Mouse (Mus musculus) neural tube, embryonic 13.5 days (tissue): Measurements from ENCODE around the gene Tm4sf1. TPM values are rescaled to one million over a fixed set of nuclear protein-coding genes. Genes with fewer than 3 reads are reported as not detected.

Source experiments
- ATAC-seq: fragments of 200-750 bp; cut with Nextera tagmentation; 2 replicates; pipeline ENCODE4 v1.8.0; 2017; ENCODE audit warnings: low read depth, mild to moderate bottlenecking, moderate TSS enrichment, moderate library complexity
- H3K27ac ChIP-seq: fragments of 300-500 bp; sonication (generic); replicated peaks from 2 replicates; pipeline ENCODE4 v1.5.1; 2015; ENCODE audit warnings: moderate library complexity, mild to moderate bottlenecking, inconsistent platforms
- H3K27me3 ChIP-seq: fragments of 300-500 bp; sonication (generic); 2 replicates; pipeline ENCODE4 v1.6.1; 2015; ENCODE audit warnings: mild to moderate bottlenecking, inconsistent platforms
- H3K36me3 ChIP-seq: fragments of 300-500 bp; sonication (generic); 2 replicates; pipeline ENCODE4 v1.6.1; 2015; ENCODE audit warnings: mild to moderate bottlenecking, inconsistent platforms
- H3K4me1 ChIP-seq: fragments of 300-500 bp; sonication (generic); replicated peaks from 2 replicates; pipeline ENCODE4 v1.6.1; 2015; ENCODE audit warnings: inconsistent platforms
- H3K4me2 ChIP-seq: fragments of 300-500 bp; sonication (generic); 2 replicates; pipeline ENCODE4 v1.6.1; 2015; ENCODE audit warnings: inconsistent platforms, mild to moderate bottlenecking, moderate library complexity
- H3K4me3 ChIP-seq: fragments of 300-500 bp; sonication (generic); 2 replicates; pipeline ENCODE4 v1.5.1; 2015; ENCODE audit warnings: mild to moderate bottlenecking, inconsistent platforms
- H3K9ac ChIP-seq: fragments of 300-500 bp; sonication (generic); 2 replicates; pipeline ENCODE4 v1.6.1; 2015; ENCODE audit warnings: moderate library complexity, mild to moderate bottlenecking, inconsistent platforms
- H3K9me3 ChIP-seq: fragments of 300-500 bp; sonication (generic); 2 replicates; pipeline ENCODE4 v1.6.1; 2016; ENCODE audit warnings: inconsistent platforms
- WGBS: fragments of 180-500 bp; shearing (Covaris S2); methylation state at CpG from one replicate; pipeline ENCODE4 v1.1.7; 2015; 5-methylcytosine and 5-hydroxymethylcytosine counted together
- polyA plus RNA-seq: library from polyadenylated mRNA; unstranded; fragments of >200 nt; fragmentation: Nextera tagmentation; extraction: Ambion mirVana; gene quantifications from 2 replicates; pipeline ENCODE4 v1.2.1, GENCODE M21; 2015

The Tm4sf1 gene
- polyA plus RNA-seq, 1 experiment from 2014 or later, result 30.3 TPM

GRCm38 (mm10) chr3:57302886-57303285, 1.1 kb upstream of the Tm4sf1 start:
- Histone ChIP-seq H3K4me3 (no peak overlapping the region), H3K4me1 (no peaks in the 10 kb centered on the region; the same call in 1 of the 2 replicates), H3K9ac (no peak overlapping the region), H3K27ac (no peak overlapping the region), H3K9me3 (no peaks in the 10 kb centered on the region), H3K4me2 (no peak overlapping the region), H3K27me3 (no peaks in the 10 kb centered on the region), H3K36me3 (no peaks in the 10 kb centered on the region)
- WGBS, result 73% methylated on average over 2 of the region's 2 CpGs
- ATAC-seq, result no peak

GRCm38 (mm10) chr3:57301366-57301765, 422 bp downstream of the Tm4sf1 start:
- no peak for ATAC-seq
- H3K36me3 ChIP-seq, result no peaks in the 10 kb centered on the region
- H3K27me3 ChIP-seq, result no peaks in the 10 kb centered on the region
- H3K9me3 ChIP-seq, result no peaks in the 10 kb centered on the region
- 88% methylated on average over 4 of the region's 4 CpGs for WGBS
- no peak overlapping the region for H3K9ac ChIP-seq
- H3K27ac ChIP-seq, result no peak overlapping the region
- no peak overlapping the region for H3K4me3 ChIP-seq
- H3K4me1 ChIP-seq, result no peaks in the 10 kb centered on the region; the same call in 1 of the 2 replicates
- H3K4me2 ChIP-seq, result no peak overlapping the region

GRCm38 (mm10) chr3:57297991-57298390, 3.8 kb downstream of the Tm4sf1 start:
- no peak overlapping the region for H3K4me3 ChIP-seq
- H3K27me3 ChIP-seq, result no peaks in the 10 kb centered on the region
- H3K4me1 ChIP-seq, result peaks cover 12% of the 10 kb centered on the region
- H3K9me3 ChIP-seq, result no peaks in the 10 kb centered on the region
- no peak for ATAC-seq
- H3K9ac ChIP-seq, result no peak overlapping the region
- H3K27ac ChIP-seq, result no peak overlapping the region
- no peak overlapping the region for H3K4me2 ChIP-seq
- WGBS, result 89% methylated on average over 2 of the region's 2 CpGs
- H3K36me3 ChIP-seq, result no peaks in the 10 kb centered on the region

GRCm38 (mm10) chr3:57296574-57296973, 5.2 kb downstream of the Tm4sf1 start:
- Histone ChIP-seq H3K36me3 (no peaks in the 10 kb centered on the region), H3K4me3 (no peak overlapping the region), H3K9ac (no peak overlapping the region), H3K9me3 (no peaks in the 10 kb centered on the region), H3K4me2 (no peak overlapping the region), H3K27me3 (no peaks in the 10 kb centered on the region), H3K27ac (no peak overlapping the region), H3K4me1 (peaks cover 12% of the 10 kb centered on the region)
- ATAC-seq, result no peak

GRCm38 (mm10) chr3:57295631-57296030, 6.2 kb downstream of the Tm4sf1 start:
- H3K27ac ChIP-seq, result peak overlapping the region; percentile 56

GRCm38 (mm10) chr3:57294742-57295525, 6.9 kb downstream of the Tm4sf1 start:
- no peak overlapping the region for H3K4me3 ChIP-seq
- H3K36me3 ChIP-seq, result no peaks in the 10 kb centered on the region
- 69% methylated on average over 21 of the region's 21 CpGs for WGBS
- H3K27ac ChIP-seq, result peak overlapping the region; percentile 56
- 0 out of 2 replicates have a peak overlapping the region, but pooled peaks have one; percentile 14 for H3K4me2 ChIP-seq
- no peak overlapping the region for H3K9ac ChIP-seq
- peaks cover 12% of the 10 kb centered on the region for H3K4me1 ChIP-seq
- H3K27me3 ChIP-seq, result no peaks in the 10 kb centered on the region
- ATAC-seq, result no peak; the same call in none of the 2 replicates
- no peaks in the 10 kb centered on the region for H3K9me3 ChIP-seq

More at GRCm38 (mm10) chr3:57295631-57296030, 6.2 kb downstream of the Tm4sf1 start:
- no peak for ATAC-seq
- H3K4me3 ChIP-seq, result no peak overlapping the region
- no peaks in the 10 kb centered on the region for H3K27me3 ChIP-seq
- no peak overlapping the region for H3K4me2 ChIP-seq
- H3K36me3 ChIP-seq, result no peaks in the 10 kb centered on the region
- H3K9me3 ChIP-seq, result no peaks in the 10 kb centered on the region
- peaks cover 12% of the 10 kb centered on the region for H3K4me1 ChIP-seq
- H3K9ac ChIP-seq, result no peak overlapping the region
- WGBS, result 75% methylated on average over 4 of the region's 4 CpGs

- Histone ChIP-seq H3K9ac (no peak overlapping the region), H3K36me3 (no peaks in the 10 kb centered on the region), H3K27me3 (no peaks in the 10 kb centered on the region), H3K9me3 (no peaks in the 10 kb centered on the region), H3K4me1 (peaks cover 12% of the 10 kb centered on the region), H3K4me2 (no peak overlapping the region), H3K4me3 (0 out of 2 replicates have a peak overlapping the region, but pooled peaks have one; percentile 1), H3K27ac (0 out of 2 replicates have a peak overlapping the region, but pooled peaks have one; percentile 56)
- ATAC-seq, result no peak
- 71% methylated on average over 4 of the region's 4 CpGs for WGBS
Measured at GRCm38 (mm10) chr3:57293925-57294324, 7.9 kb downstream of the Tm4sf1 start.

GRCm38 (mm10) chr3:57292826-57293225, 9.0 kb downstream of the Tm4sf1 start:
- WGBS, result 81% methylated on average over 11 of the region's 11 CpGs
- ATAC-seq, result no peak

GRCm38 (mm10) chr3:57288944-57289491, 12.8 kb downstream of the Tm4sf1 start:
- Histone ChIP-seq H3K9ac (no peak overlapping the region), H3K4me3 (no peak overlapping the region), H3K36me3 (no peaks in the 10 kb centered on the region), H3K4me2 (no peak overlapping the region), H3K9me3 (no peaks in the 10 kb centered on the region), H3K4me1 (peaks cover 7% of the 10 kb centered on the region), H3K27ac (peak overlapping the region; percentile 18; the same call in 1 of the 2 replicates), H3K27me3 (no peaks in the 10 kb centered on the region)
- no peak for ATAC-seq
- 87% methylated on average over 1 of the region's 1 CpGs for WGBS

More at GRCm38 (mm10) chr3:57292826-57293225, 9.0 kb downstream of the Tm4sf1 start:
- Histone ChIP-seq H3K4me1 (peaks cover 12% of the 10 kb centered on the region), H3K27ac (no peak overlapping the region), H3K9me3 (no peaks in the 10 kb centered on the region), H3K9ac (no peak overlapping the region), H3K4me2 (no peak overlapping the region), H3K36me3 (no peaks in the 10 kb centered on the region), H3K27me3 (no peaks in the 10 kb centered on the region), H3K4me3 (no peak overlapping the region)

GRCm38 (mm10) chr3:57287854-57288720, 13.7 kb downstream of the Tm4sf1 start:
- H3K9ac ChIP-seq, result no peak overlapping the region
- no peak overlapping the region for H3K27ac ChIP-seq
- 36% methylated on average over 7 of the region's 7 CpGs for WGBS
- H3K27me3 ChIP-seq, result no peaks in the 10 kb centered on the region
- ATAC-seq, result no peak
- no peaks in the 10 kb centered on the region for H3K9me3 ChIP-seq
- peaks cover 7% of the 10 kb centered on the region for H3K4me1 ChIP-seq
- H3K4me2 ChIP-seq, result no peak overlapping the region
- no peak overlapping the region for H3K4me3 ChIP-seq
- H3K36me3 ChIP-seq, result no peaks in the 10 kb centered on the region

- Histone ChIP-seq H3K36me3 (no peaks in the 10 kb centered on the region), H3K27ac (no peak overlapping the region), H3K4me1 (peaks cover 7% of the 10 kb centered on the region), H3K4me3 (no peak overlapping the region), H3K9ac (no peak overlapping the region), H3K9me3 (no peaks in the 10 kb centered on the region), H3K4me2 (no peak overlapping the region), H3K27me3 (no peaks in the 10 kb centered on the region)
- WGBS, result 60% methylated on average over 4 of the region's 4 CpGs
- ATAC-seq, result no peak
Measured at GRCm38 (mm10) chr3:57287438-57287837, 14.3 kb downstream of the Tm4sf1 start.

- Histone ChIP-seq H3K9me3 (no peaks in the 10 kb centered on the region), H3K36me3 (no peaks in the 10 kb centered on the region), H3K4me3 (no peak overlapping the region), H3K27me3 (no peaks in the 10 kb centered on the region), H3K9ac (no peak overlapping the region), H3K4me1 (no peaks in the 10 kb centered on the region), H3K4me2 (no peak overlapping the region), H3K27ac (no peak overlapping the region)
- 87% methylated on average over 4 of the region's 4 CpGs for WGBS
- ATAC-seq, result no peak
Measured at GRCm38 (mm10) chr3:57278225-57278624, 23.6 kb downstream of the Tm4sf1 start.
